Mouse (Mus musculus) embryo, embryonic 11.5 days (tissue): ENCODE results near the gene Gpr37l1.
"Not testable (repeated sequence)": the region's sequence is repeated elsewhere in the genome, so short reads cannot be mapped to it uniquely, and the experiment has no call there.

Experiments
- DNase-seq: peaks from one replicate; pipeline ENCODE4 v3.0.0-alpha.2; 2012; ENCODE audit warnings: low read depth, low spot score

Gene Gpr37l1

GRCm38 (mm10) chr1:135124573-135125363 is 42.7 kb downstream of the Gpr37l1 start:
- no peak for DNase-seq

- no peak for DNase-seq
These were observed 54.8 kb downstream of the Gpr37l1 start for GRCm38 (mm10) chr1:135112661-135113060.

DNA sequence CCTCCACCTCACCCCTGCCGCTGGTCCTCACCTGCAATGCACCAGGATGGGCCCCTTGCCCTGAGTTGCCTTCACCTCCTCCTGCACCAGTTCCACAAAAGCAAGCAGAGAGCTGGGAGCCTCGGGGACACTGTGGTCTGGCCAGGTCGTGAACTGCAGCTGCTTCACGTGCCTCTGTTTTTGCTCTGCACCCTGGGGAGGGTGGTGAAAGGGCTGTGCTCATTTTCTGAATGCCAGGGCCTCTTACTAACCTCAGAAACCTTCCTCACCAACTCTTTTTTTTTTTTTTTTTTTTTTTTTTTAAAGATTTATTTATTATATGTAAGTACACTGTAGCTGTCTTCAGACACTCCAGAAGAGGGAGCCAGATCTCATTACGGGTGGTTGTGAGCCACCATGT is 56.2 kb downstream of the Gpr37l1 start:
- DNase-seq, result not testable (repeated sequence)
